Mouse (Mus musculus): ENCODE measurements around the gene Gm21900. TPM values are rescaled to one million over a fixed set of nuclear protein-coding genes. Genes with fewer than 3 reads are reported as not detected.
A peak's percentile ranks its signal among the peaks of the same experiment; 100 is the strongest.
"Not testable (repeated sequence)": the region's sequence is repeated elsewhere in the genome, so short reads cannot be mapped to it uniquely, and the experiment has no call there.

The Gm21900 gene
- not detected in 2 replicates for total RNA-seq (2015; ENCODE audit: low replicate concordance)
- total RNA-seq (2017; ENCODE audit: low replicate concordance) = not detected in 2 replicates

GRCm38 (mm10) chrY:10616061-10616460 lies at the start of gene Gm21900:
TSS of gene Gm21900 (plus strand) at chrY:10616361.
- ATAC-seq (replicated peaks; ENCODE audit: low FRiP score, poor library complexity, severe bottlenecking) = not testable (repeated sequence)

- ATAC-seq (replicated peaks; ENCODE audit: low FRiP score, poor library complexity, severe bottlenecking) = peak; percentile 61
Observed at GRCm38 (mm10) chrY:10643516-10643915, 27.4 kb downstream of the Gm21900 start.

Other genes starting within 250 kb of the Gm21900 start
- not detected in 2 replicates for gene Gm28510, start 203.6 kb upstream of the Gm21900 start, total RNA-seq (2015; ENCODE audit: low replicate concordance)
- gene Gm28510, start 203.6 kb upstream of the Gm21900 start, total RNA-seq (2017; ENCODE audit: low replicate concordance) = not detected in 2 replicates
- not detected in 2 replicates for gene Gm20737, start 80.3 kb upstream of the Gm21900 start, total RNA-seq (2015; ENCODE audit: low replicate concordance)
- not detected in 2 replicates for gene Gm20737, start 80.3 kb upstream of the Gm21900 start, total RNA-seq (2017; ENCODE audit: low replicate concordance)
- gene Gm21775, start 62.9 kb upstream of the Gm21900 start, total RNA-seq (2015; ENCODE audit: low replicate concordance) = not detected in 2 replicates
- gene Gm21775, start 62.9 kb upstream of the Gm21900 start, total RNA-seq (2017; ENCODE audit: low replicate concordance) = not detected in 2 replicates
- gene Gm20777, start 136.1 kb downstream of the Gm21900 start, total RNA-seq (2015; ENCODE audit: low replicate concordance) = not detected in 2 replicates
- not detected in 2 replicates for gene Gm20777, start 136.1 kb downstream of the Gm21900 start, total RNA-seq (2017; ENCODE audit: low replicate concordance)